Mouse (Mus musculus): Measurements from ENCODE around the gene Myocd. TPM values are rescaled to one million over a fixed set of nuclear protein-coding genes. Genes with fewer than 3 reads are reported as not detected.

The Myocd gene
- polyA plus RNA-seq, 1 experiment from 2014 or later: 52.5 TPM

DNA sequence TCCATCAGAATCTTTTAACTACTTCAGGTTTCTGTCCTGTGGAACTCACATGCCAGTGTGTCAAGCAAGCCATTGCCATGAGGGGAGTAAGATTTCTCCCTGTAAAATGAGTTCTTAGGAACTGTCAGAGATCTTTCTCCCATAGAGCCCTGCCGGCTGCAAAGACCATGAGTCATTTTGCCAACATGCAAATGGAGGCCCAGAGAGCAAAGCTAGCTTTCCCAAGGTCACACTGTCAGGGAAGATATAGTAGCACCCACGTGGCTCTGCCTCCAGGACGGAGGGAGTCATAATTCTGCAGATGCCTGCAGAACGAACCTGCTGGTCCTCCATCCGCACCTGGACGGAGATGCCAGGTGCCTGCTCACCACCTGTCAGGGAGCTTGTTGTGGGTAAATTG is 6.3 kb downstream of the Myocd start:
- H3K27ac ChIP-seq (ENCODE audit: low read length): peak overlapping the region; percentile 74
- no peak; the same call in 1 of the 2 replicates for ATAC-seq (replicated peaks; ENCODE audit: extremely low read depth, insufficient read depth, low FRiP score)
- H3K36me3 ChIP-seq (ENCODE audit: control insufficient read depth, insufficient read depth): no peaks in the 10 kb centered on the region
- WGBS: 44% methylated on average over 6 of the region's 6 CpGs
- no peaks in the 10 kb centered on the region for H3K9me3 ChIP-seq (replicated peaks; ENCODE audit: control insufficient read depth, low read length)
- peak overlapping the region; percentile 22; the same call in 1 of the 2 replicates for H3K4me3 ChIP-seq (ENCODE audit: low read length)
- peak overlapping the region; percentile 54 for H3K4me2 ChIP-seq (ENCODE audit: low read depth, low read length)
- H3K9ac ChIP-seq (ENCODE audit: low read length): peak overlapping the region; percentile 48
- H3K27me3 ChIP-seq (ENCODE audit: control insufficient read depth, insufficient read depth, low read length): no peaks in the 10 kb centered on the region
- H3K4me1 ChIP-seq (ENCODE audit: control insufficient read depth, insufficient read depth, low read length): peaks cover 23% of the 10 kb centered on the region

DNA sequence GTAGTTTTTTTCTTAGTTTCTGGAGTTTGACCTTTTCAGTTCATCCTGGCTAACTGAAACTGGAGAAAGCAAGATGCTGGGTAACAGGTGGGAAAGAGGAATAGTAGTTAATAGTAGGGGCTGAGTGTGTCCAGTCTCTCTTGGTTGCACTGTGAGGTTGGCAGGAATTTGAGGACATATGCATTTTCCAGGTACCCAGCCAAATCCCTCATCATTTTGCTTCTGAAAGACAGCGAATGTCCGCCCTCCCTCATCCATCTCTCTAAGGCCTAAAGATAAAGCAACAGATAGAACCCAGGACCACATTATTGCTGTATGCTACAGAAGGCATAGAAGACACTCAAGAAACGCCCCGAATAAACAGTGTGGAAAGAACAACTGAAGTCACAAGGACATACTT is 10.8 kb downstream of the Myocd start:
- no peaks in the 10 kb centered on the region for H3K27me3 ChIP-seq (ENCODE audit: control insufficient read depth, insufficient read depth, low read length)
- H3K4me1 ChIP-seq (ENCODE audit: control insufficient read depth, insufficient read depth, low read length): peaks cover 54% of the 10 kb centered on the region
- no peak overlapping the region for H3K4me2 ChIP-seq (ENCODE audit: low read depth, low read length)

DNA sequence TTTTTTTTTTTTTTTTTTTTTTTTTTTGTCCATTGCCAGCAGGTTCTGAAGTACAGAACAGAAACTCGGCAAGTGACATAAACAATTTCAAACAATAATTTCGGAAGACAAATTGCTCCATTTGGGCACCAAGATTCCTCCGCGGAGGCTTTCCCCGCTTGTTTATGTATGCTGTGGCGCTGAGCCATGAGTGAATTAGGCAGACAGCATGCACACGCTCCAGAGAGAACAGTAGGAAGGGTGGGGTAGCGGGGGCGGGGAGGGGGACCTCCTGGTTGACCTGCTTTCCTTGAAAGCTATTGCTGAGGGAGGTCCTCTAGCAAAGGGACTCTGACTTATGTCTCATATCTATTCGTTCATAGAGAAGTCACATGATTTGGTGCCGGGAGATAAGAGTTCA is 13.6 kb downstream of the Myocd start:
- WGBS: 49% methylated on average over 11 of the region's 11 CpGs
- Histone ChIP-seq H3K9me3 (replicated peaks; ENCODE audit: control insufficient read depth, low read length) (no peaks in the 10 kb centered on the region), H3K9ac (ENCODE audit: low read length) (peak overlapping the region; percentile 51), H3K4me3 (ENCODE audit: low read length) (no peak overlapping the region), H3K4me2 (ENCODE audit: low read depth, low read length) (peak overlapping the region; percentile 26; the same call in 1 of the 2 replicates), H3K27ac (ENCODE audit: low read length) (peak overlapping the region; percentile 40), H3K27me3 (ENCODE audit: control insufficient read depth, insufficient read depth, low read length) (no peaks in the 10 kb centered on the region), H3K4me1 (ENCODE audit: control insufficient read depth, insufficient read depth, low read length) (peaks cover 55% of the 10 kb centered on the region), H3K36me3 (ENCODE audit: control insufficient read depth, insufficient read depth) (no peaks in the 10 kb centered on the region)
- ATAC-seq (replicated peaks; ENCODE audit: extremely low read depth, insufficient read depth, low FRiP score): no peak

More for the DNA sequence above, 10.8 kb downstream of the Myocd start:
- Histone ChIP-seq H3K36me3 (ENCODE audit: control insufficient read depth, insufficient read depth) (no peaks in the 10 kb centered on the region), H3K9me3 (replicated peaks; ENCODE audit: control insufficient read depth, low read length) (no peaks in the 10 kb centered on the region), H3K27ac (ENCODE audit: low read length) (peak overlapping the region; percentile 6; the same call in 1 of the 2 replicates), H3K4me3 (ENCODE audit: low read length) (no peak overlapping the region), H3K9ac (ENCODE audit: low read length) (no peak overlapping the region)
- 79% methylated on average over 4 of the region's 4 CpGs for WGBS
- ATAC-seq (replicated peaks; ENCODE audit: extremely low read depth, insufficient read depth, low FRiP score): no peak

DNA sequence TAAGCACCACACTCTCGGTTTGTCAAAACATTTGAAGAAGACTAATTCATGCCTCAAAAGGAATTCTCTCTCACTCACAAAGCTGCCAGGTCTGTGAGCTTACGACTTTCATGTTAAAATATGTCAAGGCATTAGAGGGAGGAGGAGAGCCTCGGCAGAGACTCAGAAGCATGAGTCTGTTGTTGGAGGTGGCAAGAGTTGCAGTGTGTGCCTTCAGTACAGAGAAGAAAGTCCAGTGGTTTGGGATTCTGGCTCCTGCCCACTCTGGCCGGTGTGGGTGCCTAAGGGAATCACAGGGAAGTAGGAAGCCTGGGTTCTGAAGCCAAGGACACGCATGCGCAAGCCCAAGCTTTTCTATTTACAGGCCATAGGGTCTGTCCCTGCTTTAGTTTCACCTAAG is 14.2 kb downstream of the Myocd start:
- H3K9ac ChIP-seq (ENCODE audit: low read length): peak overlapping the region; percentile 51
- H3K4me1 ChIP-seq (ENCODE audit: control insufficient read depth, insufficient read depth, low read length): peaks cover 55% of the 10 kb centered on the region
- peak overlapping the region; percentile 26; the same call in 1 of the 2 replicates for H3K4me2 ChIP-seq (ENCODE audit: low read depth, low read length)
- no peaks in the 10 kb centered on the region for H3K36me3 ChIP-seq (ENCODE audit: control insufficient read depth, insufficient read depth)
- no peak overlapping the region for H3K4me3 ChIP-seq (ENCODE audit: low read length)
- no peaks in the 10 kb centered on the region for H3K27me3 ChIP-seq (ENCODE audit: control insufficient read depth, insufficient read depth, low read length)
- no peaks in the 10 kb centered on the region for H3K9me3 ChIP-seq (replicated peaks; ENCODE audit: control insufficient read depth, low read length)
- no peak for ATAC-seq (replicated peaks; ENCODE audit: extremely low read depth, insufficient read depth, low FRiP score)
- H3K27ac ChIP-seq (ENCODE audit: low read length): peak overlapping the region; percentile 40
- 53% methylated on average over 6 of the region's 6 CpGs for WGBS

DNA sequence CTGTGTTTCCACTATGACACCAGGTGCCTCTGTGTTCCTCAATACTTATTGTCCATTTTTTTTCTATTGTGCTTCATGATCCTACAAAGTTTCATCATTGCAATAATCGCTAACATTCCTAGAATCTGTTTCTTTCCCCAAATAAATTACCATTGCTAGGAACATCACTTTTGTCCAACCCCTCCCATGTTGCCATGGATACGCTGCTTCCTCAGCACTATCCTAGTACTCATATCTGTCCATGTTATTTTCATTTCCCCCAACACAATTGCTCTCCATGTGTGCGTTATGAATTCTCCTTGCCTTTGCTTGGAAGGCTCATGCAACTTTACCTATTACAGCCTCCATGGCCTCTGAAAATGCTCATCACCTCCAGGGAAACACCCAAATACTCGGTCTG is 19.4 kb downstream of the Myocd start:
- Histone ChIP-seq H3K4me3 (ENCODE audit: low read length) (no peak overlapping the region), H3K27ac (ENCODE audit: low read length) (no peak overlapping the region), H3K4me2 (ENCODE audit: low read depth, low read length) (no peak overlapping the region), H3K4me1 (ENCODE audit: control insufficient read depth, insufficient read depth, low read length) (peaks cover 44% of the 10 kb centered on the region), H3K27me3 (ENCODE audit: control insufficient read depth, insufficient read depth, low read length) (no peaks in the 10 kb centered on the region), H3K9me3 (replicated peaks; ENCODE audit: control insufficient read depth, low read length) (no peaks in the 10 kb centered on the region), H3K9ac (ENCODE audit: low read length) (no peak overlapping the region), H3K36me3 (ENCODE audit: control insufficient read depth, insufficient read depth) (no peaks in the 10 kb centered on the region; the same call in 1 of the 2 replicates)
- 87% methylated on average over 4 of the region's 4 CpGs for WGBS
- ATAC-seq (replicated peaks; ENCODE audit: extremely low read depth, insufficient read depth, low FRiP score): no peak

DNA sequence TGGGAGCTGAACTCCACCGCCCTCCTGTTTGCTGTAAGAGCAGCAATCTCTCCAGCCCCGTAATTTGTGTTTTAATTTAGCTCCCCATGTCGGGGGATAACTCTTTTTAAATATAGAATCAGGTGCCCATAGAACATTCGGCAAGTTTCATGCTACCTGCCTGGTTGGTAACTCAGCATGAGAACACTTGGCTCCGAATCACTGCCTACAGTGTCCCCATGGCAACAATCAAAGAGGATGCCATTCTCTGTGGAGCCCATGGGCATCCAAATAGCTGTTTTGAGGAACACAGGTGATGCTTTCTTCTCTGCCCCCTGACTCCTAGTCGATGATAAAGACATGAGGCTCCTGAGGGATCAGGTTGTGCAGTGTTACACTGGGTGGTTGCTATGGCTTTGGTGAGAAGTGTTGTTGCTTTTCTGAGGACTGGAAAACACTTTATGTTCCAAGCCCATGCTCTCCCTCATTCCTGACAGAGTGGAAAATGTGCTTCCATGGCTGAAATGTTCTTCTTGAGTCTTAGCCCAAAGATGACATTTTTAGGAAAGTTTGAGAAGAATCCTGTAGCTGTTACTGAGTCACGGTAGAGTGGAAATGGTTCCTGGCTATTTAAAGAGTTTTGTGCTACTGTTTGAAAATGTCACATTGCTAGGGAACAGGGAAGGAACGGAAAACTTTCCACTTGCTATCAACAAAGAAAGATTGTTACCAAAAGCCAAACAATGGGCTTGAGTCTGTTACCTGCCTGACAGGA is 23.3 kb downstream of the Myocd start:
- Histone ChIP-seq H3K27me3 (ENCODE audit: control insufficient read depth, insufficient read depth, low read length) (no peaks in the 10 kb centered on the region), H3K36me3 (ENCODE audit: control insufficient read depth, insufficient read depth) (peaks cover 4% of the 10 kb centered on the region), H3K9ac (ENCODE audit: low read length) (no peak overlapping the region), H3K27ac (ENCODE audit: low read length) (peak overlapping the region; percentile 12; the same call in 1 of the 2 replicates), H3K9me3 (replicated peaks; ENCODE audit: control insufficient read depth, low read length) (no peaks in the 10 kb centered on the region), H3K4me1 (ENCODE audit: control insufficient read depth, insufficient read depth, low read length) (peaks cover 27% of the 10 kb centered on the region), H3K4me2 (ENCODE audit: low read depth, low read length) (no peak overlapping the region), H3K4me3 (ENCODE audit: low read length) (no peak overlapping the region)
- ATAC-seq (replicated peaks; ENCODE audit: extremely low read depth, insufficient read depth, low FRiP score): 0 out of 2 replicates have a peak, but pooled peaks have one; percentile 28
- 52% methylated on average over 8 of the region's 8 CpGs for WGBS

DNA sequence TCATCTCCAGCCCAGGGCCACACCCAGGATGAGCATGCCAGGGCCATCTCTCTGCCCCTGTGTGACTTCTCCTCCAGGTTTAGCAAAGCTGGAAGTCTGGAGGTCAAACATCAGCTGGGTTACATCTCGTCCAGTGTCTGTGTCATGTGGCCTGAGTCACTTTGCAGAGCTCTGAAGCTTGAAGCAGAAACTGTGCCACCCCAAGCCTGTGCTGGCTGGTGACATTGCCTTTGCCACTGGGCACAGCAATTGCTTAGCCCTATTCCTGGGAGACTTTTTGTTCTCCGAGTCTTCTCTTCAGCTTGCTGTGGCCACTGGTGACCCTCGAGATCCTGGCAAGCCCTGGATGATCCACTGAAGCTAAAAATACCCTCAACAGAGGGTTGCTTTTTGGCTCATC is 26.2 kb downstream of the Myocd start:
- peak; percentile 18; the same call in 1 of the 2 replicates for ATAC-seq (replicated peaks; ENCODE audit: extremely low read depth, insufficient read depth, low FRiP score)
- Histone ChIP-seq H3K27ac (ENCODE audit: low read length) (peak overlapping the region; percentile 76), H3K36me3 (ENCODE audit: control insufficient read depth, insufficient read depth) (peaks cover 4% of the 10 kb centered on the region), H3K27me3 (ENCODE audit: control insufficient read depth, insufficient read depth, low read length) (no peaks in the 10 kb centered on the region), H3K9me3 (replicated peaks; ENCODE audit: control insufficient read depth, low read length) (no peaks in the 10 kb centered on the region), H3K9ac (ENCODE audit: low read length) (no peak overlapping the region), H3K4me2 (ENCODE audit: low read depth, low read length) (0 out of 2 replicates have a peak overlapping the region, but pooled peaks have one; percentile 10), H3K4me3 (ENCODE audit: low read length) (no peak overlapping the region), H3K4me1 (ENCODE audit: control insufficient read depth, insufficient read depth, low read length) (peaks cover 28% of the 10 kb centered on the region)
- 35% methylated on average over 3 of the region's 3 CpGs for WGBS

DNA sequence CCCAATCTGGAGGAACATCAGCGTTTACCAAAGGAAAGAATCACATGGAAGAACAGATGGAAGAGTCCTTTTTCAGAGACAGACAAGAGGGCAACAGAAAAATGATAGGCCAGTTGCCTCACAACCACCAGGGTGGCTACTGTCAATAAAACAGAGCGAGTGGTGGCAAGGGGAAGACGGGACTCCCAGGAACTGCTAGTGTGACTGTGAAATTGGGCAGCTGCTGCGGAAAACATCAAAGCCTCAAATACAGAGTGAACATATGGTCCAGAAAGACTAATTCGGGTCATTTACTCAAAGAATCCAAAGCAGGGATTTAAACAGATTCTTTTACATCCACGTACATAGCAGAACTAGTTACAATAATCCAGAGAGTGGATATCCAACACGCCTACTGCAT is 29.3 kb downstream of the Myocd start:
- peaks cover 4% of the 10 kb centered on the region for H3K36me3 ChIP-seq (ENCODE audit: control insufficient read depth, insufficient read depth)
- WGBS: 80% methylated on average over 7 of the region's 7 CpGs
- H3K9me3 ChIP-seq (replicated peaks; ENCODE audit: control insufficient read depth, low read length): no peaks in the 10 kb centered on the region
- H3K27ac ChIP-seq (ENCODE audit: low read length): no peak overlapping the region
- no peak overlapping the region for H3K4me3 ChIP-seq (ENCODE audit: low read length)
- H3K4me1 ChIP-seq (ENCODE audit: control insufficient read depth, insufficient read depth, low read length): peaks cover 39% of the 10 kb centered on the region
- ATAC-seq (replicated peaks; ENCODE audit: extremely low read depth, insufficient read depth, low FRiP score): no peak
- no peak overlapping the region for H3K4me2 ChIP-seq (ENCODE audit: low read depth, low read length)
- no peaks in the 10 kb centered on the region for H3K27me3 ChIP-seq (ENCODE audit: control insufficient read depth, insufficient read depth, low read length)
- H3K9ac ChIP-seq (ENCODE audit: low read length): no peak overlapping the region

DNA sequence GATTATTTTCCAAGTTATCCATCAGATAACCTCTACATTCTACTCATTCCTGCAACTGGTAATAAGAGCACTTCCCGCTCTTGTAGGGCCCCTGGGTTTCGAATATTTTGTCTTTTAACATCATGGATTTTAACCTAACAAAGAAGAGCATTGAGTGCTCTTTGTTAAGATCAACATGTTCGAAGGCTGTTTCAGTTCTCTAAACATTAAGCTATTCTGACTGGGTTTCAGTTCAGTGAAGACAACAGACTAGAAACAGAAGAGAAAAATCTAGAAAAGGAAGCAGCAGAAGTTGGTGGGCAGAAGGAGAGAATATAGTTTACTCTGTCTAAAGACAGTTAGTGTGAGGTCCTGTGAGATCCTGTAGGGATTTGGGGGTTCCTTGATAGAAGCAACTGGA is 31.9 kb downstream of the Myocd start:
- Histone ChIP-seq H3K4me1 (ENCODE audit: control insufficient read depth, insufficient read depth, low read length) (peaks cover 42% of the 10 kb centered on the region), H3K9ac (ENCODE audit: low read length) (no peak overlapping the region), H3K4me3 (ENCODE audit: low read length) (no peak overlapping the region), H3K36me3 (ENCODE audit: control insufficient read depth, insufficient read depth) (no peaks in the 10 kb centered on the region; the same call in 1 of the 2 replicates), H3K4me2 (ENCODE audit: low read depth, low read length) (no peak overlapping the region), H3K9me3 (replicated peaks; ENCODE audit: control insufficient read depth, low read length) (no peaks in the 10 kb centered on the region), H3K27ac (ENCODE audit: low read length) (peak overlapping the region; percentile 35; the same call in 1 of the 2 replicates), H3K27me3 (ENCODE audit: control insufficient read depth, insufficient read depth, low read length) (no peaks in the 10 kb centered on the region)
- WGBS: 79% methylated on average over 3 of the region's 3 CpGs
- ATAC-seq (replicated peaks; ENCODE audit: extremely low read depth, insufficient read depth, low FRiP score): no peak

All from heart, embryonic 16.5 days (tissue).